ENCODE assay signal across 7 mouse cellular contexts in the genomic region with DNA sequence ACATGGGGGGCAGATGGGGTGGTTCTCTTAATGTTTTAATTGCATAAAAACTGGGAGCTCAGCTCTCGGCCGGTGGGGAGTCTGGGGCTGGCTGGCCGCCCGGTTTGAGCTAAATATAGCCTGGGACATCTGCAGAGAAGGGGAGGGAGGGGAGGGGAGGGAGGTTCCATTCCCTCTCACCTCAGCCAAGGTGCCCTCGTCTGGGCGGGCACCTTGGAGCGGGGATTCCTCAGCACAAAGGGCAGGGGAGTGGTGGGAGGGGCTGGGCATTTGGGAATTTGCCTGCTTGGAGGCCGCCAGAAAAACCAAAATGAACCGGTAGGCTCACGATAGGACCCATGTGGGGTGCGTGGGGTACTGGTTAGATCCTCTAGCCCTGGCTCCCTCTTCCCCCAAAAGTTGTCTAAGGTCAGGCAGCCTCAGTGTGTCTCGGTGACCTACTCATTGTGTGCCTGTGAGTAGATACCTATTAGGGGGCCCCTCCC. TPM values are rescaled to one million over a fixed set of nuclear protein-coding genes. Genes with fewer than 3 reads are reported as not detected.
DNase-seq lines count a peak whose midpoint lies in the region; ATAC-seq and TF ChIP-seq lines count a peak whose summit lies in the region.

No protein-coding gene starts in this region.

- no peaks in the 10 kb centered on the region for H3K27me3 ChIP-seq in ES-Bruce4 (ENCODE audit: control insufficient read depth, insufficient read depth, low read length, poor library complexity, severe bottlenecking)
- H3K27me3 ChIP-seq in embryonic facial prominence, embryonic 14.5 days (replicated peaks; ENCODE audit: control insufficient read depth, insufficient read depth, low read length) = no peaks in the 10 kb centered on the region
- H3K27me3 ChIP-seq in hindbrain, embryonic 14.5 days (ENCODE audit: control insufficient read depth, insufficient read depth, low read length) = no peaks in the 10 kb centered on the region
- no peaks in the 10 kb centered on the region for H3K27me3 ChIP-seq in limb, embryonic 11.5 days (ENCODE audit: control insufficient read depth, insufficient read depth, low read length)
- H3K27me3 ChIP-seq in myocyte (ENCODE audit: control insufficient read depth, insufficient read depth, insufficient read length) = no peaks in the 10 kb centered on the region

- H3K36me3 ChIP-seq in ES-Bruce4 (ENCODE audit: control insufficient read depth, insufficient read depth, low read length, poor library complexity, severe bottlenecking) (no peaks in the 10 kb centered on the region), myocyte (ENCODE audit: control insufficient read depth, insufficient read depth) (no peaks in the 10 kb centered on the region)
- no peaks in the 10 kb centered on the region for H3K36me3 ChIP-seq in embryonic facial prominence, embryonic 14.5 days (ENCODE audit: control insufficient read depth, insufficient read depth, low read length)
- no peaks in the 10 kb centered on the region for H3K36me3 ChIP-seq in hindbrain, embryonic 14.5 days (replicated peaks; ENCODE audit: control insufficient read depth, insufficient read depth)
- H3K36me3 ChIP-seq in limb, embryonic 11.5 days (ENCODE audit: control insufficient read depth, insufficient read depth, low read length) = no peaks in the 10 kb centered on the region

- no peaks in the 10 kb centered on the region for H3K9me3 ChIP-seq in ES-Bruce4 (replicated peaks; ENCODE audit: control insufficient read depth, insufficient read depth, low read length, poor library complexity, severe bottlenecking)
- H3K9me3 ChIP-seq in embryonic facial prominence, embryonic 14.5 days (ENCODE audit: control insufficient read depth, low read length) = no peaks in the 10 kb centered on the region
- H3K9me3 ChIP-seq in hindbrain, embryonic 14.5 days (ENCODE audit: control insufficient read depth, low read length) = no peaks in the 10 kb centered on the region
- H3K9me3 ChIP-seq in limb, embryonic 11.5 days (ENCODE audit: control insufficient read depth, low read length) = no peaks in the 10 kb centered on the region

- H3K4me3 ChIP-seq in ES-Bruce4 (ENCODE audit: low read depth, low read length) (peak overlapping the region; percentile 71), myocyte (peak overlapping the region; percentile 73)
- H3K4me3 ChIP-seq in embryonic facial prominence, embryonic 14.5 days (ENCODE audit: low read depth, low read length) = peak overlapping the region; percentile 87
- H3K4me3 ChIP-seq in hindbrain, embryonic 14.5 days (replicated peaks; ENCODE audit: low read length) = peak overlapping the region; percentile 44
- peak overlapping the region; percentile 30 for H3K4me3 ChIP-seq in limb, embryonic 11.5 days (ENCODE audit: low read depth, low read length)

- peak; percentile 75 for DNase-seq in adipocyte (ENCODE audit: low spot score)
- peak; percentile 87 for DNase-seq in embryonic facial prominence, embryonic 14.5 days (ENCODE audit: low spot score)
- DNase-seq in hindbrain, embryonic 14.5 days (ENCODE audit: low spot score) = no peak
- no peak for DNase-seq in limb, embryonic 11.5 days (ENCODE audit: low spot score)
- DNase-seq in embryo, embryonic 9.5 days (ENCODE audit: extremely low spot score) = no peak

- H3ac ChIP-seq in myocyte (ENCODE audit: control insufficient read depth, insufficient read length) = peak overlapping the region; percentile 3

- peak overlapping the region; percentile 69 for H3K9ac ChIP-seq in ES-Bruce4 (ENCODE audit: low read depth, poor library complexity, severe bottlenecking)
- H3K9ac ChIP-seq in embryonic facial prominence, embryonic 14.5 days (ENCODE audit: low read depth, low read length) = peak overlapping the region; percentile 91
- H3K9ac ChIP-seq in hindbrain, embryonic 14.5 days = peak overlapping the region; percentile 56
- peak overlapping the region; percentile 54 for H3K9ac ChIP-seq in limb, embryonic 11.5 days (ENCODE audit: low read length)

- 2% methylated on average over 12 of the region's 12 CpGs for WGBS in embryonic facial prominence, embryonic 14.5 days
- WGBS in hindbrain, embryonic 14.5 days = 3% methylated on average over 12 of the region's 12 CpGs
- WGBS in limb, embryonic 11.5 days = 3% methylated on average over 12 of the region's 12 CpGs

- TF ChIP-seq EP300 in ES-Bruce4 (IDR thresholded peaks at IDR 0.05; ENCODE audit: insufficient read depth, low read depth, low read length) = peak; percentile 84

- H3K4me1 ChIP-seq in ES-Bruce4 (ENCODE audit: control insufficient read depth, insufficient read depth, low read length) = peaks cover 21% of the 10 kb centered on the region
- peaks cover 82% of the 10 kb centered on the region for H3K4me1 ChIP-seq in embryonic facial prominence, embryonic 14.5 days (ENCODE audit: control insufficient read depth, insufficient read depth, low read length)
- H3K4me1 ChIP-seq in hindbrain, embryonic 14.5 days (replicated peaks; ENCODE audit: control insufficient read depth, insufficient read depth, low read length) = peaks cover 76% of the 10 kb centered on the region
- peaks cover 79% of the 10 kb centered on the region for H3K4me1 ChIP-seq in limb, embryonic 11.5 days (ENCODE audit: control insufficient read depth, insufficient read depth, low read length)

- ATAC-seq in embryonic facial prominence, embryonic 14.5 days (ENCODE audit: low read depth) = no peak
- no peak for ATAC-seq in hindbrain, embryonic 14.5 days (ENCODE audit: low FRiP score)
- ATAC-seq in limb, embryonic 11.5 days (ENCODE audit: insufficient number of reproducible peaks, low FRiP score, low TSS enrichment, low read depth) = no peak

- H3K79me2 ChIP-seq in myocyte (ENCODE audit: control insufficient read depth, insufficient read depth) = peaks cover 68% of the 10 kb centered on the region

- H3K4me2 ChIP-seq in embryonic facial prominence, embryonic 14.5 days (ENCODE audit: low read depth, low read length) = peak overlapping the region; percentile 84
- H3K4me2 ChIP-seq in hindbrain, embryonic 14.5 days (replicated peaks) = peak overlapping the region; percentile 83
- H3K4me2 ChIP-seq in limb, embryonic 11.5 days (ENCODE audit: low read depth, severe bottlenecking) = peak overlapping the region; percentile 77
- peak overlapping the region; percentile 96 for H3K4me2 ChIP-seq in myocyte (ENCODE audit: low read depth)

- TF ChIP-seq CTCF in ES-Bruce4 (IDR thresholded peaks at IDR 0.05; ENCODE audit: low read depth, low read length) = no peak

- no peak for TF ChIP-seq POLR2A in ES-Bruce4 (IDR thresholded peaks at IDR 0.05; ENCODE audit: insufficient read depth, low read length)
- no peak for TF ChIP-seq POLR2A in myocyte (IDR thresholded peaks at IDR 0.05; ENCODE audit: insufficient read length, low read depth)

- peak overlapping the region; percentile 85 for H3K27ac ChIP-seq in ES-Bruce4 (ENCODE audit: insufficient read depth, low read length)
- peak overlapping the region; percentile 98 for H3K27ac ChIP-seq in embryonic facial prominence, embryonic 14.5 days (replicated peaks; ENCODE audit: low read depth, low read length)
- H3K27ac ChIP-seq in hindbrain, embryonic 14.5 days = peak overlapping the region; percentile 82
- peak overlapping the region; percentile 84 for H3K27ac ChIP-seq in limb, embryonic 11.5 days (replicated peaks; ENCODE audit: low read depth, low read length)

TF ChIP-seq in myocyte, 11 proteins besides CTCF, POLR2A, EP300 and RAD21:
- TF ChIP-seq MYOG (IDR thresholded peaks at IDR 0.05; ENCODE audit: control insufficient read depth in 1 of 3, insufficient read depth in 1 of 3, insufficient read length in 2 of 3, low read depth in 2 of 3) (peak in 1 of 3 experiments; percentile 41), REST (IDR thresholded peaks at IDR 0.05; ENCODE audit: insufficient read depth, insufficient read length) (no peak), POLR2AphosphoS2 (IDR thresholded peaks at IDR 0.05; ENCODE audit: insufficient read length, low read depth) (peak; percentile 18), TCF12 (IDR thresholded peaks at IDR 0.05; ENCODE audit: insufficient read depth, poor library complexity, severe bottlenecking) (no peak)

RNA-seq across cellular contexts. Expression of a gene that starts 13.8 kb away (rescaled TPM):
- polyA plus RNA-seq in ES-Bruce4 (2011; ENCODE audit: insufficient read depth, insufficient read length, low read depth, missing spikeins) (23.7 and 26.3 TPM in 2 replicates), myocyte (2012; fragmentation: generic; extraction: Trizol) (27.3 TPM)
- polyA plus RNA-seq in embryonic facial prominence, embryonic 14.5 days (2014; fragmentation: Nextera tagmentation; extraction: Ambion mirVana) = 46.4 and 50.3 TPM in 2 replicates
- 18.4 and 18.7 TPM in 2 replicates for polyA plus RNA-seq in hindbrain, embryonic 14.5 days (2014; fragmentation: Nextera tagmentation; extraction: Ambion mirVana)
- 46.7 and 48.7 TPM in 2 replicates for polyA plus RNA-seq in limb, embryonic 11.5 days (2014; fragmentation: Nextera tagmentation; extraction: Ambion mirVana)

RNA-seq across cellular contexts. Expression of a gene that starts 33.8 kb away (rescaled TPM):
- polyA plus RNA-seq in ES-Bruce4 (2011; ENCODE audit: insufficient read depth, insufficient read length, low read depth, missing spikeins) (54.3 and 55.8 TPM in 2 replicates), myocyte (2012; fragmentation: generic; extraction: Trizol) (2.6 TPM)
- polyA plus RNA-seq in embryonic facial prominence, embryonic 14.5 days (2014; fragmentation: Nextera tagmentation; extraction: Ambion mirVana) = 22.7 and 23.0 TPM in 2 replicates
- 4.3 and 5.2 TPM in 2 replicates for polyA plus RNA-seq in hindbrain, embryonic 14.5 days (2014; fragmentation: Nextera tagmentation; extraction: Ambion mirVana)
- polyA plus RNA-seq in limb, embryonic 11.5 days (2014; fragmentation: Nextera tagmentation; extraction: Ambion mirVana) = 58.7 and 63.4 TPM in 2 replicates

RNA-seq across cellular contexts. Expression of a gene that starts 41.4 kb away (rescaled TPM):
- polyA plus RNA-seq in ES-Bruce4 (2011; ENCODE audit: insufficient read depth, insufficient read length, low read depth, missing spikeins) (not detected in 2 replicates), myocyte (2012; fragmentation: generic; extraction: Trizol) (0.05 TPM)
- polyA plus RNA-seq in embryonic facial prominence, embryonic 14.5 days (2014; fragmentation: Nextera tagmentation; extraction: Ambion mirVana) = 0.34 and 0.56 TPM in 2 replicates
- polyA plus RNA-seq in hindbrain, embryonic 14.5 days (2014; fragmentation: Nextera tagmentation; extraction: Ambion mirVana) = 0.60 and 1.4 TPM in 2 replicates
- 0.40 TPM in 1 of 2 replicates, not detected in the other for polyA plus RNA-seq in limb, embryonic 11.5 days (2014; fragmentation: Nextera tagmentation; extraction: Ambion mirVana)

Comparison
In these comparisons a context has a peak if more than half of its experiments do, and no peak if none do; other contexts are left out.
1. H3K4me3 ChIP-seq: peak in every context shown above with its lines; median percentile 87 in embryonic facial prominence, embryonic 14.5 days; 73 in myocyte; 71 in ES-Bruce4; 44 in hindbrain, embryonic 14.5 days; 30 in limb, embryonic 11.5 days.
2. DNase-seq: peak in adipocyte (single experiment) and embryonic facial prominence, embryonic 14.5 days (single experiment); none in hindbrain, embryonic 14.5 days (single experiment), limb, embryonic 11.5 days (single experiment) and embryo, embryonic 9.5 days (single experiment).
3. Peak in every context shown above with its lines, with median percentiles within 50 percentile points of each other: H3K27ac ChIP-seq, H3K9ac ChIP-seq and H3K4me2 ChIP-seq.